Mouse (Mus musculus) liver, embryonic 14.5 days (tissue): ENCODE measurements around the gene Tnip3.

Experiments used
- CTCF ChIP-seq: IDR thresholded peaks from 2 replicates; pipeline ENCODE4 v1.5.1; 2016; ENCODE audit warnings: antibody characterized with exemption, low read depth, control low read depth
- EP300 ChIP-seq: IDR thresholded peaks from 2 replicates; pipeline ENCODE4 v1.6.1; 2016; ENCODE audit warnings: antibody characterized with exemption, low read depth

DNA sequence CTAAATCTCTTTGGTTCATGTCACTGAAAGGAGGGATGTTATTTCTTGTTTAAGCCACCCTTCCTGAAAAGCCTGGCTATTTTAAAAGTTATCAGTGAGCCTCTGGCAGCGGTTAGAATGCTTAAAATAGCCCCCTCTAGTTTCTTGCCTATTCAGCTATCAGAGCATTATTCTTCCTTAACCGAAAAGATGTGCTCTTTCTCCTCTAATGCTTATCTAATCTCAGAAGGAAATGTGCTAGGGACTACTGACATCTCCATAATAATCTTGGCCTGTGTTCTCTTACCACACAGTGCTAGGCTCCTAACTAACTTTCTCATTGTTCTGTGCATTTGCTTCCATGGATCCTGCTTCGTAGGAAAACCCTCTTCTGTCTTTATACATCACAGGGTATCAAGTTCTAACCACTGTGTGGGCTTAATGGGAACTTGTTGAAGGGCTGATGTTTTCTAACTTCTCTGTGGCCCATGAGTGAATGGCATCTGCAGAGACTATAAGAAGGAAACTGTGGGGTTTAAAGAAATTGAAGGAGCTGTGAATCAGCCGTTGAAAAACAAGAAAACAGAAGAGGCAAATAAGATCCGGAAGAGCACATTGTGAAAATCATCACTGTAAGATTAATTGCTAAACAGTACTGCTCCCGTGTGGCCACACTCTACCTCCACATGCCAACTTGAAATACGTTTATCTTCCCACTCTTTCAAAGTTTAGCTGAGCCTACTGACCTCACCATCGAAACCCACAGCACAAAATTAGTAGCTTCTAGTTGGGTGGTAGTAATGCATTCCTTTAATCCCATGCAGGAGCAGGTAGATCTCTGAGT is 53.2 kb downstream of the Tnip3 start:
- TF ChIP-seq CTCF: no peak
- TF ChIP-seq EP300: peak; percentile 37
